Mouse (Mus musculus) heart, postnatal 10 days (tissue): ENCODE data around the gene Cnst. TPM values are rescaled to one million over a fixed set of nuclear protein-coding genes. Genes with fewer than 3 reads are reported as not detected.

Experiments used
- total RNA-seq, 2 experiments: library from RNA; stranded (reverse); gene quantifications; 2 replicates each; pipeline ENCODE4 v1.2.3; 2021

Cnst gene
- total RNA-seq, 2 experiments from 2014 or later: 38.6 to 44.9 TPM

Other genes starting within 250 kb of the Cnst start
- gene Smyd3, start 28.3 kb upstream of the Cnst start, total RNA-seq: 1 to 10 TPM; 5.8 to 6.7 TPM
- 10 to 100 TPM; 32.5 to 37.9 TPM for gene Tfb2m, start 103 bp upstream of the Cnst start, total RNA-seq
- 10 to 100 TPM; 68.9 to 70.8 TPM for gene Sccpdh, start 121.8 kb downstream of the Cnst start, total RNA-seq
- under 1 TPM; 0.22 to 0.34 TPM for gene Kif28, start 198.9 kb downstream of the Cnst start, total RNA-seq